Mouse (Mus musculus): ENCODE results near the gene Ifng.
"Not testable (repeated sequence)": the region's sequence is repeated elsewhere in the genome, so short reads cannot be mapped to it uniquely, and the experiment has no call there.

The Ifng gene

GRCm38 (mm10) chr10:118440742-118441240 lies at the start of gene Ifng:
TSS of gene Ifng (plus strand) at chr10:118441046.
- no peak for DNase-seq (ENCODE audit: low read depth, low spot score)

- no peak for DNase-seq (ENCODE audit: low read depth, low spot score)
These were observed 40.9 kb upstream of the Ifng start for GRCm38 (mm10) chr10:118399917-118400316.

- DNase-seq (ENCODE audit: low read depth, low spot score) = no peak
These were observed 34.2 kb upstream of the Ifng start for GRCm38 (mm10) chr10:118406463-118407221.

- DNase-seq (ENCODE audit: low read depth, low spot score) = no peak
These were observed 29.5 kb upstream of the Ifng start for GRCm38 (mm10) chr10:118411377-118411776.

- DNase-seq (ENCODE audit: low read depth, low spot score) = no peak
These were observed 28.1 kb upstream of the Ifng start for GRCm38 (mm10) chr10:118412774-118413173.

GRCm38 (mm10) chr10:118419000-118419425 lies 21.8 kb upstream of the Ifng start:
- DNase-seq (ENCODE audit: low read depth, low spot score) = no peak

- no peak for DNase-seq (ENCODE audit: low read depth, low spot score)
These were observed 19.9 kb upstream of the Ifng start for GRCm38 (mm10) chr10:118420896-118421295.

GRCm38 (mm10) chr10:118435501-118435900 lies 5.3 kb upstream of the Ifng start:
- no peak for DNase-seq (ENCODE audit: low read depth, low spot score)

GRCm38 (mm10) chr10:118441898-118442297 lies 1.1 kb downstream of the Ifng start:
- no peak for DNase-seq (ENCODE audit: low read depth, low spot score)

GRCm38 (mm10) chr10:118442999-118443398 lies 2.2 kb downstream of the Ifng start:
- no peak for DNase-seq (ENCODE audit: low read depth, low spot score)

- DNase-seq (ENCODE audit: low read depth, low spot score) = no peak
These were observed 4.2 kb downstream of the Ifng start for GRCm38 (mm10) chr10:118445021-118445420.

GRCm38 (mm10) chr10:118445502-118445901 lies 4.7 kb downstream of the Ifng start:
- no peak for DNase-seq (ENCODE audit: low read depth, low spot score)

- DNase-seq (ENCODE audit: low read depth, low spot score) = no peak
These were observed 5.1 kb downstream of the Ifng start for GRCm38 (mm10) chr10:118445978-118446377.

GRCm38 (mm10) chr10:118451747-118452146 lies 10.9 kb downstream of the Ifng start:
- DNase-seq (ENCODE audit: low read depth, low spot score) = no peak

GRCm38 (mm10) chr10:118458729-118459128 lies 17.9 kb downstream of the Ifng start:
- DNase-seq (ENCODE audit: low read depth, low spot score) = no peak

- no peak for DNase-seq (ENCODE audit: low read depth, low spot score)
These were observed 20.4 kb downstream of the Ifng start for GRCm38 (mm10) chr10:118461126-118461767.

GRCm38 (mm10) chr10:118466481-118466880 lies 25.6 kb downstream of the Ifng start:
- DNase-seq (ENCODE audit: low read depth, low spot score) = no peak

GRCm38 (mm10) chr10:118469047-118469446 lies 28.2 kb downstream of the Ifng start:
- DNase-seq (ENCODE audit: low read depth, low spot score) = no peak

GRCm38 (mm10) chr10:118470296-118470957 lies 29.6 kb downstream of the Ifng start:
- DNase-seq (ENCODE audit: low read depth, low spot score) = no peak

GRCm38 (mm10) chr10:118472846-118473245 lies 32.0 kb downstream of the Ifng start:
- DNase-seq (ENCODE audit: low read depth, low spot score) = not testable (repeated sequence)

GRCm38 (mm10) chr10:118476696-118477095 lies 35.9 kb downstream of the Ifng start:
- DNase-seq (ENCODE audit: low read depth, low spot score) = no peak

- no peak for DNase-seq (ENCODE audit: low read depth, low spot score)
These were observed 36.5 kb downstream of the Ifng start for GRCm38 (mm10) chr10:118477297-118477696.

Data from c-Kit-negative CD71-positive TER-119-positive erythroid progenitor cells, embryonic 14.5 days (primary cell).